Mouse (Mus musculus) CH12.LX (cell line): ENCODE data around the gene Prss22. TPM values are rescaled to one million over a fixed set of nuclear protein-coding genes. Genes with fewer than 3 reads are reported as not detected.

Experiments used
- DNase-seq: peaks from one replicate; pipeline ENCODE4 v3.0.0-alpha.2; 2013; ENCODE audit errors: extremely low read depth
- H3K27ac ChIP-seq: 2 replicates; pipeline ENCODE4 v1.5.1; 2012; ENCODE audit warnings: low read depth, mild to moderate bottlenecking, control low read depth, moderate library complexity; ENCODE audit not compliant: insufficient read depth
- H3K27me3 ChIP-seq: replicated peaks from 2 replicates; pipeline ENCODE3; 2012; ENCODE audit warnings: inconsistent platforms
- H3K36me3 ChIP-seq, 2 experiments: replicated peaks in 1 of 2; 2 replicates each; pipeline versions ENCODE3 to v1.6.1; 2012; ENCODE audit warnings: inconsistent platforms in 1 of 2, low read length in 1 of 2, mild to moderate bottlenecking in 1 of 2, mixed read lengths in 1 of 2, moderate library complexity in 1 of 2; ENCODE audit not compliant: control insufficient read depth in 1 of 2, insufficient read depth in 1 of 2
- H3K4me1 ChIP-seq, 2 experiments: 2 replicates each; pipeline ENCODE4 v1.6.1; 2012; ENCODE audit warnings: inconsistent platforms in 1 of 2, moderate library complexity in 1 of 2; ENCODE audit not compliant: insufficient read depth in 2 of 2, control insufficient read depth in 1 of 2
- H3K4me2 ChIP-seq: 2 replicates; pipeline ENCODE4 v1.6.1; 2012; ENCODE audit warnings: low read depth, mild to moderate bottlenecking, control low read depth; ENCODE audit not compliant: poor library complexity, insufficient read depth, severe bottlenecking
- H3K4me3 ChIP-seq, 3 experiments: fragments of 150-350 bp in 1 of 3; sonication (generic) in 1 of 3; replicated peaks in 1 of 3; 2 replicates each; pipeline versions ENCODE3 to v1.5.1; 2011 to 2012; ENCODE audit warnings: low read depth in 2 of 3, low read length in 2 of 3, mild to moderate bottlenecking in 2 of 3, moderate library complexity in 2 of 3, control low read depth in 1 of 3, improper control_type of control experiment in 1 of 3, inconsistent platforms in 1 of 3, mixed read lengths in 1 of 3; ENCODE audit not compliant: poor library complexity in 1 of 3
- H3K79me2 ChIP-seq: replicated peaks from 2 replicates; pipeline ENCODE4 v1.6.1; 2012; ENCODE audit warnings: mild to moderate bottlenecking, moderate library complexity; ENCODE audit not compliant: control insufficient read depth, poor library complexity, insufficient read depth, severe bottlenecking; ENCODE audit errors: extremely low read depth
- H3K9ac ChIP-seq: 2 replicates; pipeline ENCODE4 v1.6.1; 2012; ENCODE audit warnings: low read depth, mild to moderate bottlenecking, control low read depth, moderate library complexity; ENCODE audit not compliant: insufficient read depth
- H3K9me3 ChIP-seq: replicated peaks from 2 replicates; pipeline ENCODE3; 2012; ENCODE audit warnings: low read length, inconsistent platforms, mixed read lengths
- BHLHE40 ChIP-seq: IDR thresholded peaks from 2 replicates; pipeline ENCODE4 v1.6.1; 2011; ENCODE audit warnings: mild to moderate bottlenecking, low read depth, low read length, improper control_type of control experiment
- CHD1 ChIP-seq: IDR thresholded peaks from 2 replicates; pipeline ENCODE4 v1.6.1; 2012; ENCODE audit warnings: low read depth, low read length, improper control_type of control experiment, inconsistent platforms
- CHD2 ChIP-seq: IDR thresholded peaks from 2 replicates; pipeline ENCODE4 v1.6.1; 2011; ENCODE audit warnings: low read length, improper control_type of control experiment
- CTCF ChIP-seq, 2 experiments: IDR thresholded peaks in 1 of 2; conservative IDR thresholded peaks in 1 of 2; 2 replicates each; pipeline ENCODE4 v1.5.1; 2011 to 2012; ENCODE audit warnings: low read depth in 2 of 2, low read length in 2 of 2, improper control_type of control experiment in 1 of 2, inconsistent platforms in 1 of 2, mild to moderate bottlenecking in 1 of 2, moderate library complexity in 1 of 2
- E2F4 ChIP-seq: IDR thresholded peaks from 2 replicates; pipeline ENCODE4 v1.6.1; 2011; ENCODE audit warnings: low read depth, low read length, improper control_type of control experiment; ENCODE audit not compliant: insufficient replicate concordance
- ELF1 ChIP-seq: IDR thresholded peaks from 2 replicates; pipeline ENCODE4 v1.6.1; 2014; ENCODE audit warnings: low read depth, mild to moderate bottlenecking, inconsistent platforms, low read length, improper control_type of control experiment
- EP300 ChIP-seq: IDR thresholded peaks from 2 replicates; pipeline ENCODE4 v1.6.1; 2011; ENCODE audit warnings: low read length, improper control_type of control experiment
- GABPA ChIP-seq: IDR thresholded peaks from 2 replicates; pipeline ENCODE4 v1.6.1; 2012; ENCODE audit warnings: low read depth, low read length, improper control_type of control experiment, inconsistent platforms; ENCODE audit not compliant: insufficient replicate concordance
- HCFC1 ChIP-seq: IDR thresholded peaks from 2 replicates; pipeline ENCODE4 v1.6.1; 2012; ENCODE audit warnings: low read depth, mild to moderate bottlenecking, inconsistent platforms, low read length, improper control_type of control experiment
- IRF4 ChIP-seq: IDR thresholded peaks from 2 replicates; pipeline ENCODE4 v1.6.1; 2014; ENCODE audit warnings: low read depth, mild to moderate bottlenecking, inconsistent platforms, low read length, improper control_type of control experiment
- JUN ChIP-seq: IDR thresholded peaks from 2 replicates; pipeline ENCODE4 v1.6.1; 2011; ENCODE audit warnings: low read depth, mild to moderate bottlenecking, low read length, improper control_type of control experiment, moderate library complexity; ENCODE audit not compliant: insufficient read depth
- JUND ChIP-seq: conservative IDR thresholded peaks from 2 replicates; pipeline ENCODE4 v1.6.1; 2011; ENCODE audit warnings: low read depth, low read length, improper control_type of control experiment
- MAX ChIP-seq: IDR thresholded peaks from 2 replicates; pipeline ENCODE4 v1.6.1; 2011; ENCODE audit warnings: low read length, improper control_type of control experiment
- MAZ ChIP-seq: IDR thresholded peaks from 2 replicates; pipeline ENCODE4 v1.6.1; 2012; ENCODE audit warnings: low read depth, mild to moderate bottlenecking, inconsistent platforms, low read length, improper control_type of control experiment, moderate library complexity
- MXI1 ChIP-seq: IDR thresholded peaks from 2 replicates; pipeline ENCODE4 v1.6.1; 2011; ENCODE audit warnings: mild to moderate bottlenecking, low read depth, low read length, improper control_type of control experiment
- MYC ChIP-seq: IDR thresholded peaks from 2 replicates; pipeline ENCODE4 v1.6.1; 2011; ENCODE audit warnings: low read depth, mild to moderate bottlenecking, improper control_type of control experiment, low read length
- NELFE ChIP-seq: IDR thresholded peaks from 2 replicates; pipeline ENCODE4 v1.6.1; 2011; ENCODE audit warnings: low read depth, low read length, improper control_type of control experiment
- NRF1 ChIP-seq: IDR thresholded peaks from 2 replicates; pipeline ENCODE4 v1.6.1; 2014; ENCODE audit warnings: low read depth, mild to moderate bottlenecking, inconsistent platforms, low read length, improper control_type of control experiment, moderate library complexity
- PAX5 ChIP-seq: IDR thresholded peaks from 2 replicates; pipeline ENCODE4 v1.6.1; 2012; ENCODE audit warnings: low read length, inconsistent platforms, mixed read lengths
- POLR2A ChIP-seq: IDR thresholded peaks from 2 replicates; pipeline ENCODE4 v1.6.1; 2011; ENCODE audit warnings: low read depth, mild to moderate bottlenecking, improper control_type of control experiment, low read length
- POLR2AphosphoS2 ChIP-seq: IDR thresholded peaks from 2 replicates; pipeline ENCODE4 v1.6.1; 2011; ENCODE audit warnings: low read depth, low read length, improper control_type of control experiment
- RAD21 ChIP-seq: IDR thresholded peaks from 2 replicates; pipeline ENCODE4 v1.6.1; 2011; ENCODE audit warnings: low read depth, mild to moderate bottlenecking, low read length, improper control_type of control experiment, moderate library complexity
- RCOR1 ChIP-seq: conservative IDR thresholded peaks from 2 replicates; pipeline ENCODE4 v1.6.1; 2012; ENCODE audit warnings: low read depth, mild to moderate bottlenecking, inconsistent platforms, low read length, improper control_type of control experiment
- SIN3A ChIP-seq: IDR thresholded peaks from 2 replicates; pipeline ENCODE4 v1.6.1; 2012; ENCODE audit warnings: low read length, improper control_type of control experiment, inconsistent platforms
- TCF12 ChIP-seq: IDR thresholded peaks from 2 replicates; pipeline ENCODE4 v1.6.1; 2014; ENCODE audit warnings: low read depth, mild to moderate bottlenecking, inconsistent platforms, low read length, improper control_type of control experiment
- UBTF ChIP-seq: IDR thresholded peaks from 2 replicates; pipeline ENCODE4 v1.6.1; 2012; ENCODE audit warnings: low read depth, mild to moderate bottlenecking, inconsistent platforms, low read length, improper control_type of control experiment, moderate library complexity
- USF2 ChIP-seq: conservative IDR thresholded peaks from 2 replicates; pipeline ENCODE4 v1.6.1; 2011; ENCODE audit warnings: low read depth, low read length, improper control_type of control experiment
- ZMIZ1 ChIP-seq: IDR thresholded peaks from 2 replicates; pipeline ENCODE4 v1.6.1; 2012; ENCODE audit warnings: low read depth, mild to moderate bottlenecking, inconsistent platforms, low read length, improper control_type of control experiment
- dilution Hi-C: fragments of 300-500 bp; cut with MboI; formaldehyde crosslinking; loops from 2 replicates; pipeline ENCODE4 v1.14.3; 2020; ENCODE audit warnings: low sequenced_read_pairs; ENCODE audit not compliant: extremely low pct_unique_long_range_greater_than_20kb, extremely low pct_ligation_motif_present
- in situ Hi-C: fragments of 300-500 bp; cut with MboI; formaldehyde crosslinking; loops from 3 replicates; pipeline ENCODE4 v1.14.3; 2019; ENCODE audit warnings: low sequenced_read_pairs, low pct_ligation_motif_present, low pct_unique_long_range_greater_than_20kb, mixed read lengths
- polyA plus RNA-seq: library from polyadenylated mRNA; unstranded; fragments of >175 nt; gene quantifications from 2 replicates; pipeline ENCODE4 v1.2.1, GENCODE M21; 2012; ENCODE audit warnings: low read depth; ENCODE audit not compliant: insufficient read length
- total RNA-seq, 2 experiments: library from RNA; depleted of rRNA; stranded (reverse); fragments of 300-350 nt in 1 of 2; fragments of >200 nt in 1 of 2; gene quantifications; 2 replicates each; pipeline ENCODE4 v1.2.3; 2012 to 2014

Prss22 gene
- total RNA-seq (2012; rRNA removed) (not detected in 2 replicates), total RNA-seq (2014; rRNA removed) (not detected in 2 replicates), polyA plus RNA-seq (not detected in 2 replicates)

DNA sequence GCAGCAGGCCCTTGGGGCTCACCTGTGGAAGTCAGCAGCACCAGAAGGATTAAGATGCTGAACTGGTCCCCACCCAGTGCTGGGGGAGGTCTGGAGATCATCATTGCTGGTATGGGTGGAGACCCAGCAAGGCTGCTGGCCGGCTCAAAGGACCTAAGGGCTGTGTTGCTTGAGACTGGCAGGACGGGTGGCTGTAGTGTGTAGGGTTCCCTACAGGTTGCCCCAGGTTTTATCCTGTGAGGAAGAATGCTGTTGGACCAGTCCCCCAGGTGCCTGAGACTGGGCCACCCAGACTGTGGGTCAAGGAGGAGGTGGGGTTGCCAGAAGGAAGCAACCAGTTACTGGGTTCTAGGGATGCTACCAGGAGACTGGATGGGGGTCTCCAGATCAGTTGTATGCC lies at the start of gene Prss22:
Gene Prss22, minus strand, starts transcription at position 200 of the 400 bp plus-strand sequence.
- Histone ChIP-seq H3K4me2 (no peak within 1 kb of the TSS), H3K9ac (no peak within 1 kb of the TSS), H3K79me2 (no peaks in the 10 kb centered on the region), H3K4me3 (no peak within 1 kb of the TSS), H3K27me3 (peaks cover 78% of the 10 kb centered on the region), H3K4me1 (peaks cover 6 to 15% of the 10 kb centered on the region in 2 experiments), H3K9me3 (no peaks in the 10 kb centered on the region), H3K36me3 (no peaks in the 10 kb centered on the region), H3K27ac (no peak within 1 kb of the TSS)
- no peak for DNase-seq
- TF ChIP-seq ZMIZ1 (no peak), CHD2 (no peak), SIN3A (no peak), CTCF (conservative IDR thresholded peaks at IDR 0.05 in 1 of 2, IDR thresholded peaks at IDR 0.05 in 1 of 2; ENCODE audit: low read depth in 2 of 2, low read length in 2 of 2) (no peak), JUND (no peak), IRF4 (no peak), BHLHE40 (no peak), TCF12 (no peak), GABPA (no peak), RCOR1 (no peak), PAX5 (no peak), UBTF (no peak), POLR2A (no peak), MAX (no peak), RAD21 (no peak), MXI1 (no peak), HCFC1 (no peak), MAZ (no peak), EP300 (no peak), USF2 (no peak)
- in situ Hi-C loops: no loop called here
- dilution Hi-C loops: no loop called here

DNA sequence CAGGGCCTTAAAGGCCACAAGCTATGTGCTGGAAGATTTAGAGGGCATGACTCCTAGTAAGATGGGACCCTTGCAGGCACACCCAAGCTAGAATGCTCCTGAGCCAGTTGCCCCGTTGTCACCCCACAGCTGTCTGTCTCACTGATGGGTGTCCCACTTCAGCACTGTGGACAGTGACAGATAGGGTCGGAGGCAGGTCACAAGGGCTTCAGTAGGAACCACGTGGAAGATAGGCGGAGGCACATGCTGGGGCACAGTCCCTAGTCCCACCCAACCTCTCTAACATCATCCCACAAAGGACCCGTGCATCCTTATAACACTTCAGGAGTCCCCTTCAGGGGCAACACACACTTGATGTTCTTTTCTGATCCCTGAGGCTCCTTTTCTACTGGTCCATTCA lies 48.1 kb upstream of the Prss22 start:
- Histone ChIP-seq H3K79me2 (no peaks in the 10 kb centered on the region), H3K9me3 (no peaks in the 10 kb centered on the region), H3K4me2 (no peak overlapping the region), H3K27ac (no peak overlapping the region), H3K4me1 (no peaks in the 10 kb centered on the region), H3K27me3 (no peaks in the 10 kb centered on the region), H3K36me3 (peaks cover 27 to 56% of the 10 kb centered on the region in 2 experiments), H3K4me3 (no peak overlapping the region), H3K9ac (no peak overlapping the region)
- DNase-seq: no peak
- dilution Hi-C loops (no loop called here), in situ Hi-C loops (no loop called here)
- no peak for TF ChIP-seq ELF1
- no peak for TF ChIP-seq MYC
- no peak for TF ChIP-seq GABPA
- TF ChIP-seq JUN: no peak
- no peak for TF ChIP-seq MXI1
- no peak for TF ChIP-seq POLR2A
- TF ChIP-seq UBTF: no peak
- no peak for TF ChIP-seq RAD21
- TF ChIP-seq POLR2AphosphoS2: no peak
- TF ChIP-seq CHD1: no peak
- TF ChIP-seq NRF1: no peak
- no peak for TF ChIP-seq E2F4
- TF ChIP-seq USF2: no peak
- no peak for TF ChIP-seq NELFE
